Mouse (Mus musculus) liver, embryonic 13.5 days (tissue): Measurements from ENCODE around the gene 1500009L16Rik. TPM values are rescaled to one million over a fixed set of nuclear protein-coding genes. Genes with fewer than 3 reads are reported as not detected.

Experiments used
- ATAC-seq: fragments of 200-750 bp; cut with Nextera tagmentation; 2 replicates; pipeline ENCODE4 v1.8.0; 2017; ENCODE audit warnings: low read depth, mild to moderate bottlenecking, moderate number of reproducible peaks, moderate library complexity
- DNase-seq: peaks from one replicate; pipeline ENCODE4 v3.0.0; 2022
- H3K27ac ChIP-seq: fragments of 300-500 bp; sonication (generic); 2 replicates; pipeline ENCODE4 v1.5.1; 2015; ENCODE audit warnings: moderate library complexity, mild to moderate bottlenecking, inconsistent platforms
- H3K27me3 ChIP-seq: fragments of 300-500 bp; sonication (generic); 2 replicates; pipeline ENCODE4 v1.6.1; 2015; ENCODE audit warnings: mild to moderate bottlenecking, inconsistent platforms
- H3K36me3 ChIP-seq: fragments of 300-500 bp; sonication (generic); 2 replicates; pipeline ENCODE4 v1.6.1; 2015; ENCODE audit warnings: mild to moderate bottlenecking, inconsistent platforms
- H3K4me1 ChIP-seq: fragments of 300-500 bp; sonication (generic); replicated peaks from 2 replicates; pipeline ENCODE4 v1.6.1; 2015; ENCODE audit warnings: inconsistent platforms
- H3K4me2 ChIP-seq: fragments of 300-500 bp; sonication (generic); 2 replicates; pipeline ENCODE4 v1.6.1; 2015; ENCODE audit warnings: inconsistent platforms, mild to moderate bottlenecking, moderate library complexity
- H3K4me3 ChIP-seq: fragments of 300-500 bp; sonication (generic); replicated peaks from 2 replicates; pipeline ENCODE4 v1.5.1; 2015; ENCODE audit warnings: mild to moderate bottlenecking, inconsistent platforms
- H3K9ac ChIP-seq: fragments of 300-500 bp; sonication (generic); 2 replicates; pipeline ENCODE4 v1.6.1; 2015; ENCODE audit warnings: mild to moderate bottlenecking, inconsistent platforms
- H3K9me3 ChIP-seq: fragments of 300-500 bp; sonication (generic); replicated peaks from 2 replicates; pipeline ENCODE4 v1.6.1; 2016; ENCODE audit warnings: inconsistent platforms
- WGBS: fragments of 180-500 bp; shearing (Covaris S2); methylation state at CpG from one replicate; pipeline ENCODE4 v1.1.7; 2015; ENCODE audit not compliant: insufficient replicate concordance; 5-methylcytosine and 5-hydroxymethylcytosine counted together
- polyA plus RNA-seq: library from polyadenylated mRNA; unstranded; fragments of >200 nt; fragmentation: Nextera tagmentation; extraction: Ambion mirVana; gene quantifications from 2 replicates; pipeline ENCODE4 v1.2.1, GENCODE M21; 2015

Gene 1500009L16Rik
- polyA plus RNA-seq: 2.3 TPM in 2 replicates

DNA sequence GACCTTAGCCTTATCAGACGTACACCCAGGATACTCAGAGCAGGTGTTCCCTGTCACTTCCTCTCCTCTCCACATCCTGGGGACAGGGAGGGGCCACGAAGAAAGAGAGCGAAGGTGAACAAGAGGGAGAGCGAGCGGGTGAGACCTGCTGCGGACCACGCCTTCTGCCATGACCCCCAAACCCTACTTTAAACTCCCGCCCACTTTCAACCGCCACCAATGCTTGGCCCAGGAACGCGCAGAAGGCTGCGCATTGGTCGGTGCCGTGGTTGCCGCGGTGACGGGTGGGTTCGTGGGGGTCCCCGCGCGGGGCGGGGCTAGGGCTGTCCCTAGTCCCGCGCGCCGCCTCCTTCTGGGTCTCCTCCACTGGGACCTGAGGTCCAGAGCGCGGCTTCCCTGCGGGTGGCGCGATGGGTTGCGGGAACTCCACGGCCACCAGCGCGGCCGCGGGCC is at the start of gene 1500009L16Rik:
Gene 1500009L16Rik (plus strand): TSS at position 287 of the 453 bp plus-strand sequence.
- H3K9me3 ChIP-seq: no peaks in the 10 kb centered on the region
- peak; percentile 66 for ATAC-seq
- H3K4me3 ChIP-seq: peak within 1 kb of the TSS; percentile 53
- no peaks in the 10 kb centered on the region for H3K36me3 ChIP-seq
- peak within 1 kb of the TSS; percentile 67 for H3K4me2 ChIP-seq
- H3K27ac ChIP-seq: no peak within 1 kb of the TSS
- DNase-seq: no peak
- 1% methylated on average over 37 of the region's 37 CpGs for WGBS
- peak within 1 kb of the TSS; percentile 22; the same call in 1 of the 2 replicates for H3K9ac ChIP-seq
- peaks cover 8% of the 10 kb centered on the region; the same call in 1 of the 2 replicates for H3K4me1 ChIP-seq
- peaks cover 24% of the 10 kb centered on the region for H3K27me3 ChIP-seq

- H3K36me3 ChIP-seq: no peaks in the 10 kb centered on the region
- no peaks in the 10 kb centered on the region for H3K9me3 ChIP-seq
- 75% methylated on average over 12 of the region's 12 CpGs for WGBS
- no peaks in the 10 kb centered on the region for H3K27me3 ChIP-seq
- no peak overlapping the region for H3K9ac ChIP-seq
- H3K27ac ChIP-seq: no peak overlapping the region
- no peak overlapping the region for H3K4me2 ChIP-seq
- ATAC-seq (no peak), DNase-seq (no peak)
- H3K4me1 ChIP-seq: no peaks in the 10 kb centered on the region
- H3K4me3 ChIP-seq: no peak overlapping the region
These were observed 41.3 kb upstream of the 1500009L16Rik start for GRCm38 (mm10) chr10:83681334-83681733.

- Histone ChIP-seq H3K4me3 (no peak overlapping the region), H3K36me3 (no peaks in the 10 kb centered on the region)
These were observed 34.5 kb upstream of the 1500009L16Rik start for GRCm38 (mm10) chr10:83688215-83688614.

GRCm38 (mm10) chr10:83692175-83692895 is 30.3 kb upstream of the 1500009L16Rik start:
- Histone ChIP-seq H3K27ac (no peak overlapping the region), H3K9me3 (no peaks in the 10 kb centered on the region), H3K4me2 (no peak overlapping the region), H3K4me1 (peaks cover 7% of the 10 kb centered on the region; the same call in 1 of the 2 replicates), H3K4me3 (no peak overlapping the region), H3K27me3 (no peaks in the 10 kb centered on the region), H3K9ac (no peak overlapping the region), H3K36me3 (no peaks in the 10 kb centered on the region)
- DNase-seq: no peak
- whole genome bisulfite sequencing: 57% methylated on average over 11 of the region's 11 CpGs
- ATAC-seq: peak; percentile 39; the same call in 1 of the 2 replicates

More at GRCm38 (mm10) chr10:83688215-83688614, 34.5 kb upstream of the 1500009L16Rik start:
- H3K9me3 ChIP-seq: no peaks in the 10 kb centered on the region
- WGBS: 65% methylated on average over 2 of the region's 2 CpGs
- no peak overlapping the region for H3K27ac ChIP-seq
- H3K4me2 ChIP-seq: no peak overlapping the region
- no peak for ATAC-seq
- no peak for DNase-seq
- H3K9ac ChIP-seq: no peak overlapping the region
- peaks cover 7% of the 10 kb centered on the region; the same call in 1 of the 2 replicates for H3K4me1 ChIP-seq
- no peaks in the 10 kb centered on the region for H3K27me3 ChIP-seq

GRCm38 (mm10) chr10:83696226-83696625 is 26.4 kb upstream of the 1500009L16Rik start:
- H3K9ac ChIP-seq: no peak overlapping the region
- 50% methylated on average over 4 of the region's 4 CpGs for WGBS

DNA sequence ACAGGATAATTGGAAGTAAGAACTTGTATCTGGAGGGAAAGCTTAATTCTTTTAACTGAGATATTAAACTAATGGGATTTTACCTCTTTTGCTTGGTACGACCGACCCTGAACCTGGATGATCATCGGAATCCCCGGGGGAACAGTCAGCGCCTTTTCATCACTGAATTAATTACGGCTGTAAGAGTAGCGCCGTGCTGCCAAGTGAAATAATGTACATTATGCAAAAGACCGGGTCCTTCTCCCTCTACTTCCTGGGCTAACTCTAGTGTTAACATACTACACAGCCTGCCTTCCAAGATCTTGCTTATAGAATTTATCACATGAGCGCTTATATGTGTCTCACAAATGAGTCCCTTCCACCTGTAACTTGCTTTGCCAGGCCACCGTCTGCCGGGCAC is 16.0 kb upstream of the 1500009L16Rik start:
- no peaks in the 10 kb centered on the region for H3K4me1 ChIP-seq
- no peak for ATAC-seq
- no peak overlapping the region for H3K4me3 ChIP-seq
- H3K4me2 ChIP-seq: no peak overlapping the region
- 86% methylated on average over 12 of the region's 12 CpGs for WGBS
- no peak for DNase-seq
- H3K27me3 ChIP-seq: no peaks in the 10 kb centered on the region
- no peaks in the 10 kb centered on the region for H3K9me3 ChIP-seq
- no peaks in the 10 kb centered on the region for H3K36me3 ChIP-seq
- no peak overlapping the region for H3K27ac ChIP-seq
- H3K9ac ChIP-seq: no peak overlapping the region

More at GRCm38 (mm10) chr10:83696226-83696625, 26.4 kb upstream of the 1500009L16Rik start:
- Histone ChIP-seq H3K4me1 (peaks cover 7% of the 10 kb centered on the region; the same call in 1 of the 2 replicates), H3K27ac (no peak overlapping the region), H3K27me3 (no peaks in the 10 kb centered on the region), H3K4me3 (no peak overlapping the region), H3K4me2 (no peak overlapping the region), H3K36me3 (no peaks in the 10 kb centered on the region), H3K9me3 (no peaks in the 10 kb centered on the region)
- no peak for DNase-seq
- no peak for ATAC-seq

DNA sequence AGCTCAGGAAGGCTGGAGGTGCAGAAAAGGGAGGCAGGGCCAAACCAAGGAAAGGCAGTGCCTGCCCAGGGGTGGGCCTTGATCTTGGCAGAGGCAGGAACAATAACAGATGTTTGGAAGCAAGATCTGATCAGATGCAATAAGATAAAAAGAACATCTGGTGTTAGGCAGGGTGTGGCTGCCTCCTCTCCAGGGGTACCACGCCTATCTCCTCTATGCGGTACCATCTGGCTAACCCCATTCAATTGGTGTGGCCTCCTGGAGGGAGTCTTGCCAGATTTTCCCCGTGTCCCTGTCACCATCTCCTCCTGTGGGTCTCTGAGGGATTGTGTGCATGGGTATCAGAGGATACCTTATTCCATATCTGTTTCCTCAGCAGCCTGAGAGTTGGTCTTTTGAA is 12.7 kb upstream of the 1500009L16Rik start:
- DNase-seq (no peak), ATAC-seq (no peak)
- H3K9me3 ChIP-seq: no peaks in the 10 kb centered on the region
- H3K4me1 ChIP-seq: no peaks in the 10 kb centered on the region
- H3K36me3 ChIP-seq: no peaks in the 10 kb centered on the region
- H3K27ac ChIP-seq: no peak overlapping the region
- H3K4me2 ChIP-seq: no peak overlapping the region
- H3K9ac ChIP-seq: no peak overlapping the region
- 38% methylated on average over 3 of the region's 3 CpGs for WGBS
- no peak overlapping the region for H3K4me3 ChIP-seq
- no peaks in the 10 kb centered on the region for H3K27me3 ChIP-seq

DNA sequence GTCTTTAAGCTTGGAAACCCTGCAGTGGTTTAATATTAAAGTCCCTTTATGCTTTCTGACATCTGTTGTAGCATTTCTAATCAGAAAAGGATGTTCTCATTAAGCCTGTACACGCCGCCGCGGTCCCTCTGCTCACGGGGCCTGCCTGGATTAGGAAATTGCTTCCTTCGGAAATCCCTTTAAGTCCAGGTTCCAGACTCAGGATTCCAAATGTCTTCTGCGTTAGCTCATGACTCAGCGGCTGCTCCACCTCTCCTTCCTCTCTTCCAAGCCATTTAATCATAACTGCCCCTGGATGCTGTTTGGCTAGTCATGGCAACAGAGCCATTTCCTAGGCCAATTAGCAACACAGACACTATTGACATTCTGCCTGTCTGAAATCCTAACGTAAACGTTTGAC is 10.9 kb upstream of the 1500009L16Rik start:
- Histone ChIP-seq H3K4me3 (no peak overlapping the region), H3K36me3 (no peaks in the 10 kb centered on the region), H3K4me2 (no peak overlapping the region), H3K9ac (no peak overlapping the region), H3K27ac (no peak overlapping the region), H3K9me3 (no peaks in the 10 kb centered on the region), H3K4me1 (no peaks in the 10 kb centered on the region), H3K27me3 (no peaks in the 10 kb centered on the region)
- WGBS: 74% methylated on average over 10 of the region's 10 CpGs
- no peak for ATAC-seq
- no peak for DNase-seq

GRCm38 (mm10) chr10:83718855-83719474 is 3.7 kb upstream of the 1500009L16Rik start:
- H3K9ac ChIP-seq: no peak overlapping the region
- no peak overlapping the region for H3K4me2 ChIP-seq
- H3K4me3 ChIP-seq: no peak overlapping the region
- H3K27ac ChIP-seq: no peak overlapping the region
- peaks cover 8% of the 10 kb centered on the region; the same call in 1 of the 2 replicates for H3K4me1 ChIP-seq
- no peaks in the 10 kb centered on the region for H3K9me3 ChIP-seq
- H3K36me3 ChIP-seq: no peaks in the 10 kb centered on the region
- WGBS: 38% methylated on average over 12 of the region's 12 CpGs
- no peak for DNase-seq
- no peak for ATAC-seq
- peaks cover 23% of the 10 kb centered on the region for H3K27me3 ChIP-seq

DNA sequence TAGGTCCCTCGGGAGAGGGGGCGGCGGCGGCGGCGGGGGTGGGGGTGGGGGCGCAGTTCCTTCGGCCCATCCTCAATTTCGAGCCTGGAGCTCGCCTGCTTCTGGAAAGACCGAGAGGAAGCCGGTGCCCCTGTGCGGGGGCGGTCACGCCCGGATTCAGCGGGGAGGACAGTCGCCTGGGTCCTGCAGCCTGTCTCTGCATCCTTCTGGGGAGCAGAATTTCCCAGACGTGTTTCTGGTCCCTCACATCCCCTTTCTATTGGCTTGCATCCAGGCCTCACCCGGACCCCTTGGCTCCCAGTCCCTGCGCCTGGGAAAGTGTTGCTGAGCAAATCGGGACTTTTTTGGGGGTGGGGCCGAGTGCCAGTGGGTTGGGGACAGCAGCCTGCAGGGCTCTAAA is 390 bp downstream of the 1500009L16Rik start:
- Histone ChIP-seq H3K9ac (peak overlapping the region; percentile 22; the same call in 1 of the 2 replicates), H3K36me3 (no peaks in the 10 kb centered on the region), H3K4me2 (peak overlapping the region; percentile 67), H3K27me3 (peaks cover 24% of the 10 kb centered on the region), H3K9me3 (no peaks in the 10 kb centered on the region), H3K27ac (no peak overlapping the region), H3K4me3 (peak overlapping the region; percentile 53), H3K4me1 (peaks cover 8% of the 10 kb centered on the region; the same call in 1 of the 2 replicates)
- 0 out of 2 replicates have a peak, but pooled peaks have one; percentile 18 for ATAC-seq
- no peak for DNase-seq
- WGBS: under 1% methylated on average over 22 of the region's 23 CpGs

GRCm38 (mm10) chr10:83724351-83725059 is 1.8 kb downstream of the 1500009L16Rik start:
- Histone ChIP-seq H3K4me3 (no peak overlapping the region), H3K4me2 (no peak overlapping the region), H3K4me1 (peaks cover 8% of the 10 kb centered on the region; the same call in 1 of the 2 replicates), H3K9me3 (no peaks in the 10 kb centered on the region), H3K36me3 (no peaks in the 10 kb centered on the region), H3K27ac (no peak overlapping the region), H3K27me3 (peaks cover 24% of the 10 kb centered on the region), H3K9ac (no peak overlapping the region)
- ATAC-seq (no peak), DNase-seq (no peak)
- WGBS: 72% methylated on average over 15 of the region's 15 CpGs
